Mouse (Mus musculus): ENCODE results near the gene Bcl2. TPM values are rescaled to one million over a fixed set of nuclear protein-coding genes. Genes with fewer than 3 reads are reported as not detected.
A peak's percentile ranks its signal among the peaks of the same experiment; 100 is the strongest.

The Bcl2 gene
- polyA plus RNA-seq, 1 experiment from 2014 or later = 18.4 TPM

DNA sequence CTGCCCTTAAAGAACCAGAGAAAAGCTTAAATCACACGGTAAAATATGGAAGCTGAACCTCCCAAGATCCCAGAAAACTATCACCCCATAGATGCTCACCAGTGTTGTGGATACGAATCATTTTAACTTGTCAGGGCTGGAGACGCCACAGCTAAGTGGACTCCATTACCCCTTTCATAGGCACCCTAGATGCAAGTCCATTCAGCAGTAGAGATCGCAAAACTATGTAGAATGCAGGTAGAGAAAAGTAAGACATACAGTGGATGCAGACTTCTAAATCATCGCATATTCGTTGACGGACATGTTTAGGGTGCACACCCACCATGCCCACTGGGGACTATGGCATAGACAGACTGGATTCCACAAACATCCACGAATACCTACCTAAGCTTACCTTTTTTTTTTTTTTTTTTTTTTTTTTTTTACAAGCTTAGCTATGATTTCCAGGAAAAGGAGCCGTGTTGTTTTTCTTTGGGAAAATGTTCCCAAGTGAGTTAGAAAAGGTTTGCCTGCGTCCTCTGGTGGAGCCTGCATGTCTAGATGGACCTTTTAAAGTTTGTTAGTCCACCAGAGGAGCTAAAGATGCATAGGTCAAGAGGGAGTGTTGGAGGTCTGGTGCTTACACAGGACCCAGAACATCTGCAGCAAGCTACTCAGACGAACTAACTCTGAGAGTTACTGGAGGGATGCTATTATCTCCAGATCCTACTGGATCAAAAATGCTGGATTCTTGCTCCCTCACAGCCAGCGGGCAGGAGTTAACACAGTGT is 2.5 kb downstream of the Bcl2 start:
- peak overlapping the region; percentile 97 for H3K9ac ChIP-seq

DNA sequence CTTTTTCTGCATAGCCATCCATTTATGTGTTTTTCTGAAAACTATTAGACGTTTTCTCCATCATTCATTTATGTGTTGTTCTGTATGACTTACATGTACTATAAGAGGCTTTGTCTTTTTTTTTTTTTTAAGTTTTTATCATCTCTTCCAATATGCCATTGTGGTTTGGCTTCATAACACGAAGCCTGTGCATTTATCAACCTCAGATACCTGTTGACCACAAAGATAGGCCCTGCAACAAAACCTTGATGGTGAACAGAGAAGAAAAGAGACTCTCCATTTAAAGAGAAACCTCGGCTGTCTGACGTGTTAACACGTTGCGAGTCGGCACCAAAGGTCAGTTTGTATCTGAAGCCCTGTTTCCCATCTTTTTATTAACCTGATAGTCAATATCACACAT is 3.9 kb downstream of the Bcl2 start:
- Histone ChIP-seq H3K27ac (replicated peaks) (no peak overlapping the region), H3K36me3 (no peaks in the 10 kb centered on the region), H3K4me2 (peak overlapping the region; percentile 99), H3K9me3 (no peaks in the 10 kb centered on the region), H3K27me3 (no peaks in the 10 kb centered on the region), H3K4me3 (peak overlapping the region; percentile 23), H3K9ac (no peak overlapping the region), H3K4me1 (replicated peaks) (peaks cover 32% of the 10 kb centered on the region)
- ATAC-seq (ENCODE audit: low FRiP score, low read depth) = no peak
- 80% methylated on average over 7 of the region's 7 CpGs for WGBS

More for the DNA sequence above, 2.5 kb downstream of the Bcl2 start:
- WGBS = 64% methylated on average over 12 of the region's 12 CpGs
- H3K4me3 ChIP-seq = peak overlapping the region; percentile 70
- no peaks in the 10 kb centered on the region for H3K36me3 ChIP-seq
- no peak for ATAC-seq (ENCODE audit: low FRiP score, low read depth)
- H3K27me3 ChIP-seq = no peaks in the 10 kb centered on the region
- peaks cover 34% of the 10 kb centered on the region for H3K4me1 ChIP-seq (replicated peaks)
- peak overlapping the region; percentile 99 for H3K4me2 ChIP-seq
- H3K27ac ChIP-seq (replicated peaks) = no peak overlapping the region
- no peaks in the 10 kb centered on the region for H3K9me3 ChIP-seq

DNA sequence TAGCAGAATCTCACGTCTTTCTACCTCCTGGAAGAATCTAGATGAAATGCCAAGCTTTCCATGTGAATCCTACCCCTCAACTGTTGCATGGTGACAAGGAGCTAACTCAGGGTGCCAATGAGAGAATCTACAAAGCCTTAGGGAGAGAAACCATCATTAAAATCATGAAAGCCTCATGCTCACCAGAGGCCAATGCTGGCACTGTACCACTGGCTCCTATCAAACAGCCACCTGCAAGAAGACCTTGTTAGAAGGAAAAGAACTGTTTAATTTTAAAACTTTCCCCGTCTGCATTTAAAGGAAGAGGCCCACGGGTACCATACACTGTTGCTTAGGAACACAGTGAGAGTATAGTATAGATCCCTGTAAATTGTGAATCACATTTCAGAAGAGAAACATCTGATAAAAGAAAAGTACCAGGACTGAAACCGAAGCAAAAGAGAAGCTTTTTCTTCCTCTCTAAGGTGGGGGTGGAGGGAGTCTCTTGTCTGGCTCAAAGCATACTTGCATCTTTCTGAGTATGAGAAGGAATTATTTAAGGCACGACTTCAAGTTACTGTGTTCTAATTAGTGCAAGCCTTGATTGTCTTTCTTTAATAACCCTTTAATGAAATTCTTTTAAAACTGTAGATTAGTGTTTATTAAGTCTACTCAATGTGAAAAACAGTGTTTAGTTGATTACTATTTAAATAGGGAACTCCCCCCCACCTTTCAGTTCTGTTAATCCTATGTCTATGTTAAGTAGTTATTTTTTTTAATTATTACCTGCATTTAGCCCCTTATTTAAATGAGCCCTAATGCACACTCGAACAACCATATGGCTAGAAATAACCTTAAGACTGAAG is 6.8 kb downstream of the Bcl2 start:
- no peak overlapping the region for H3K4me3 ChIP-seq
- H3K9ac ChIP-seq = no peak overlapping the region
- H3K27ac ChIP-seq (replicated peaks) = no peak overlapping the region
- H3K9me3 ChIP-seq = no peaks in the 10 kb centered on the region
- 0 out of 2 replicates have a peak overlapping the region, but pooled peaks have one; percentile 9 for H3K4me2 ChIP-seq
- peaks cover 28% of the 10 kb centered on the region for H3K4me1 ChIP-seq (replicated peaks)
- ATAC-seq (ENCODE audit: low FRiP score, low read depth) = no peak
- H3K27me3 ChIP-seq = no peaks in the 10 kb centered on the region
- no peaks in the 10 kb centered on the region for H3K36me3 ChIP-seq
- WGBS = 66% methylated on average over 6 of the region's 6 CpGs

DNA sequence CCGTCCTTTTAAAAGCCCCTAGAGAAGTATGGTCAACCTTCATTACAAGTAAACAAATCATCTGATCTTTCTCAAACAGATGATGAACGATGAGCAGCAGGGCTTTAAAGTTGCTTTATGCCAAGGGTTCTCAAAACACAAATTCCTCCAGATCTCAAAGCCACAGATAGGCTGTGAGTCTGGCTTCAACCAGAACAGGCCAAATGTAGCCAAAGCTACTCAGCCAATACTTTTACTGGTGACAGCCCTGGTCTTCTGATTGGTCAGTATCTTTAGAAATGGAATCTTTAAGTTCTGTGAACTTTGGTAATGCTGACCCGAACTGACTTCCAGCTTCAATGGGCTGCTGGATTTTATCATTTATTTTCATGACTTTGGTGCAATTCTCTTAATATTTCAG is 10.9 kb downstream of the Bcl2 start:
- Histone ChIP-seq H3K4me1 (replicated peaks) (peaks cover 12% of the 10 kb centered on the region; the same call in 1 of the 2 replicates), H3K27ac (replicated peaks) (no peak overlapping the region), H3K9me3 (no peaks in the 10 kb centered on the region), H3K27me3 (no peaks in the 10 kb centered on the region), H3K9ac (no peak overlapping the region), H3K4me3 (no peak overlapping the region), H3K36me3 (no peaks in the 10 kb centered on the region), H3K4me2 (no peak overlapping the region)
- WGBS = 63% methylated on average over 3 of the region's 3 CpGs
- ATAC-seq (ENCODE audit: low FRiP score, low read depth) = no peak

DNA sequence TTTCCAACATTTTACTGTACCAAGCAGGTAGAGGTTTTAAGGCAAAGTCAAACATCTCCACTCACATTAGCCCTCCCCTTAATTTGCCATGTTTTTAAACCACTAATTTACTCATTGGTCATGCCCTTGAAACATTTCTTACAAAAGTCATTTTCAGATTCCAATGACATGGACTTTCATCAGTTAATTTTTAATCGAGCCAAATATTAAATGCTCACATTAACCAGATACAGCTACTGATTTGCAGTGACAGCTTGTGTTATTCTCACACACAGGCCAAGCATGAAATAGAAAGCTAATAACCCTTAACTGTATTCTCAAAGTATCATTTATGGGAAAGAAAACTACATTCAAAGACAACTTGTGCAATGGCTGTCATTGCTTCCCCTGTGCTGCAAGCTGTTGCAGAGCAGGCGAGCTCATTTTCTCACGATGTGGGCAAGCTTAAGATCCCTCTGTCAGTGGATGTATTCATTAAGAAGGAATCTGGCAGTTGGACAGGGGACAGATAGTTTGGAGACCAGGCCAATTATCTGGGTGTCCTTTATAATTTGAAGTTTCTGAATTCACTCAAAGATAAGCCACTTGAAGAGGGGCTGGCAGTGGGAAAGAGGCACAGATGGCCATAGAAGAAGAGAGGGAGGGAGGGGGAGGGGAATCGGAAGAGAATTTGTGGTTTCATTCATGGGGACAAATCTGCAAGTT is 11.5 kb downstream of the Bcl2 start:
- H3K4me2 ChIP-seq = no peak overlapping the region
- no peak overlapping the region for H3K4me3 ChIP-seq
- 41% methylated on average over 4 of the region's 4 CpGs for WGBS
- H3K36me3 ChIP-seq = no peaks in the 10 kb centered on the region
- H3K27ac ChIP-seq (replicated peaks) = no peak overlapping the region; the same call in 1 of the 2 replicates
- peak; percentile 66; the same call in 1 of the 2 replicates for ATAC-seq (ENCODE audit: low FRiP score, low read depth)
- no peaks in the 10 kb centered on the region for H3K9me3 ChIP-seq
- no peaks in the 10 kb centered on the region for H3K27me3 ChIP-seq
- peaks cover 12% of the 10 kb centered on the region; the same call in 1 of the 2 replicates for H3K4me1 ChIP-seq (replicated peaks)
- no peak overlapping the region for H3K9ac ChIP-seq

DNA sequence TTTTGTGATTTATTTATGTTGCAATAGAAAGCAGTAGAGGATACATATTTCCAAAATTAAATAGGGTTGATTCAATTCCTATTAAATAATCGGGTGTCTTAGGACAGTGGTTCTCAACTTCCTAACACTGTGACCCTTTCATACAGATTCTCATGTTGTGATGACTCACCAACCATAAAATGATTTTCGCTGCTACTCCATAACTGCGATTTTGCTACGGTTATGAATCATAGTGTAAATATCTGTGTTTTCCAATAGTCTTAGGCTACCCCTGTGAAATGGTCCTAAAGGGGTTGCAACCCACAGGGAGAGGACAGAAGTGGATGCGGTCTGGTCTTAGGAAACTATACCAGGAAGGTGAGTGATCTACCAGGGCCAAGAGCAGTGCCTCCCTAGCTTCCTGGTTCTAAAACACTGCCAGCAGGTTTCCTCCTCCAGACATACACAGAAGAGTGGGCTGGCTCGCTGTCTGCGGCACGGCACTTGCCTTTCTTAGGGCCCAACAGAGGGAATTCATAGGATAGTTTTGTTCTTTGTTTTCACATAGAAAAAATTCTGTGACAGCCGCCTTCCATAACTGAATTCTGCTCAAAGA is 13.5 kb downstream of the Bcl2 start:
- no peak for ATAC-seq (ENCODE audit: low FRiP score, low read depth)
- no peaks in the 10 kb centered on the region for H3K27me3 ChIP-seq
- WGBS = 87% methylated on average over 9 of the region's 9 CpGs
- H3K4me3 ChIP-seq = no peak overlapping the region
- H3K9ac ChIP-seq = no peak overlapping the region
- H3K4me1 ChIP-seq (replicated peaks) = peaks cover 9% of the 10 kb centered on the region; the same call in 1 of the 2 replicates
- no peak overlapping the region for H3K4me2 ChIP-seq
- H3K27ac ChIP-seq (replicated peaks) = no peak overlapping the region
- H3K36me3 ChIP-seq = no peaks in the 10 kb centered on the region
- H3K9me3 ChIP-seq = no peaks in the 10 kb centered on the region

DNA sequence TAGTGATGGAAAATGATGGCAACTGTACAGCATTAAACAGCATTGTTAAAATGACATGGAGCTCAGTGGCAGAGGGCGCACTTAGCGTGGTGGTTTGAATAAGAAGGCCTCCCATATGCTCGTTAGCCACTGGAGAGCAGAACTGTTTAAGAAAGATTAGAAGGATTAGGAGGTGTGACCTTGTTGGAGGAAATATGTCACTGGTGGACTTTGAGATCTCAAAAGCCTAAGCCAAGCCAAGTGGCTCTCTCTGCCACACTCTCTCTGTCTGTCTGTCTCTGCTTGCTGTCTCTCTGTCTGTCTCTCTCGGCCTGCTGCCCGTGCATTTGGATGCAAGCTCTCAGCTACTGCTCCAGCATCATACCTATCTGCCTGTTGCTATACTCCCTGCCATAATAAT is 17.6 kb downstream of the Bcl2 start:
- 86% methylated on average over 5 of the region's 5 CpGs for WGBS
- no peak for ATAC-seq (ENCODE audit: low FRiP score, low read depth)
- Histone ChIP-seq H3K27ac (replicated peaks) (no peak overlapping the region), H3K27me3 (no peaks in the 10 kb centered on the region), H3K36me3 (no peaks in the 10 kb centered on the region), H3K4me2 (no peak overlapping the region), H3K9me3 (no peaks in the 10 kb centered on the region), H3K9ac (no peak overlapping the region), H3K4me1 (replicated peaks) (no peaks in the 10 kb centered on the region), H3K4me3 (no peak overlapping the region)

DNA sequence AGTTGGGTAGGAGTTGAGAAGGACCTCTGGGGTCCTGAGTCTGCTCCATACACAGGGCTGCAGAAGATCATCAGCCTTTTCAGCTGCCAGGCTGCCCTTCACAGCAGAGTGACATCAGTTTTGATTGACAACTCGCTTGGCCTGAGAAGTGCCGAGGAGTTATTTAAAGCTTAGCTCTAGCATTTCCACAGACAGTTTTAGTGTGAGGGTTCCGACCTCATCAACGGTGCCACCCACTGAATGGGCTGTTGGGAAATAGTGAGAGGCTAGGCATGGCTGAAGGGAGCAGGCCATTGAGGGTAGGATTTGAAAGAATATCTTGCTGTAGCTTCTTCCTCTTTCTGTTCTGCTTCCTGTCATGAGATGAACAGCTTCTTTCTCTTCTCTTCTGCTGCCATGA is 18.4 kb downstream of the Bcl2 start:
- Histone ChIP-seq H3K9ac (no peak overlapping the region), H3K27me3 (no peaks in the 10 kb centered on the region), H3K27ac (replicated peaks) (no peak overlapping the region), H3K4me1 (replicated peaks) (no peaks in the 10 kb centered on the region), H3K4me3 (no peak overlapping the region), H3K9me3 (no peaks in the 10 kb centered on the region), H3K4me2 (no peak overlapping the region), H3K36me3 (no peaks in the 10 kb centered on the region)
- no peak for ATAC-seq (ENCODE audit: low FRiP score, low read depth)
- 82% methylated on average over 4 of the region's 4 CpGs for whole genome bisulfite sequencing

DNA sequence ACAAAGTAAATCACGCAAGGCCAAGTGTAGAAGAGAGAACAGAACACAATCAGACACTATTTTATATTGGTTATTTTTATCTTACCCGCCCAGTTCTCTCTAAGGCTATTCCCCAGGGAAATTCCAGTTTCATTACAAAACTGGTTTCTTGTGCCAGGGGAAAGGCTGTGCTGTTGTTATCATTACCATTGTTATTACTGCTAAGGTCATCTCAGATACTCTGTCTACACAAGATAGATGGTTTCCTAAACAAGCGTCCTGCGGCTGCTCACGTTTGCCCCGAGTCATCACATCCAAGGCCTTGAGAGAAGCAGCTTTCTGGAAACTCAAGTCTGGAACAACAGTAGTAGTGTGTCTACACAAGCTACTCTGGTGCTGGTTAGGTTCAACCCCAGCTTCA is 19.8 kb downstream of the Bcl2 start:
- Histone ChIP-seq H3K27ac (replicated peaks) (no peak overlapping the region), H3K9ac (no peak overlapping the region)
- 79% methylated on average over 6 of the region's 6 CpGs for WGBS

DNA sequence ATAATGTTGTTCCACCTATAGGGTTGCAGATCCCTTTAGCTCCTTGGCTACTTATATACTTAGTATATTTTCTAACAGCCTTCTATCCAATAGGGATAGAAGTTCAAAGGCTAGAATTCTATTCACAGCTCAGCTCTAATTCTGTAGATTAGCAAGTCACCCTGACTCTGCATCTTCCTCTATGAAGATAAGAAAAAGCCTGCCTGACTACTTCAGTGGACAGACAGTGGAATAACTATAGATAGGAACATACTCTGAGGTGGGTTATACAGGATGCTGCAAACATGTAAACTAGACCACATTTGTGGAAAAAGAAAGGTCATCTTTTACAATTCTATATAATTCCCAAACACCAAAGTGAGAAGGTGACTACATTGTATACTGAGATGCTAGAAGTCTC is 21.5 kb downstream of the Bcl2 start:
- no peak overlapping the region for H3K27ac ChIP-seq (replicated peaks)
- H3K9ac ChIP-seq = no peak overlapping the region
- no peak overlapping the region for H3K4me2 ChIP-seq
- H3K36me3 ChIP-seq = no peaks in the 10 kb centered on the region
- no peaks in the 10 kb centered on the region for H3K27me3 ChIP-seq
- H3K9me3 ChIP-seq = no peaks in the 10 kb centered on the region
- no peak for ATAC-seq (ENCODE audit: low FRiP score, low read depth)
- no peaks in the 10 kb centered on the region for H3K4me1 ChIP-seq (replicated peaks)
- H3K4me3 ChIP-seq = no peak overlapping the region

More for the DNA sequence above, 19.8 kb downstream of the Bcl2 start:
- H3K4me1 ChIP-seq (replicated peaks) = no peaks in the 10 kb centered on the region
- no peaks in the 10 kb centered on the region for H3K9me3 ChIP-seq
- H3K4me2 ChIP-seq = no peak overlapping the region
- no peaks in the 10 kb centered on the region for H3K27me3 ChIP-seq
- H3K36me3 ChIP-seq = no peaks in the 10 kb centered on the region
- no peak overlapping the region for H3K4me3 ChIP-seq
- 0 out of 2 replicates have a peak, but pooled peaks have one; percentile 34 for ATAC-seq (ENCODE audit: low FRiP score, low read depth)

DNA sequence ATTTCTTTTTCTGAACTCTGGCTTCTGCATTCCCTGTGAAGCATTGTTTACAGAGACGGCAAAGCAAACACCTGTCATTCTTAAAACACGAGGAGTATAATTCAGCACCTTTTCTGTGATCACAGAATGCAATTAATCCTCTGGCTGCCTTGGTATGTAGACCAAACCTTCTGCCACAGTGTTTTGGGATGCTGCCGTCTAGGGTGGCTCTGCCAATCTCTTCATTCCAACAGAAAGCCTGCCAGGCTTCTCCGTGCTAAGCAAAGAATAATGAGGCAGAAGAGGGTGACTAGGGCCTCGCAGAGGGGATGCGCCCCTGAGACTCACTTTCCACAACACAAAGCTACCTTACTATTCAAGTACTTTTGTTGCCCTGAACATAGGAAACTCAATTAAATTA is 23.2 kb downstream of the Bcl2 start:
- Histone ChIP-seq H3K9me3 (no peaks in the 10 kb centered on the region), H3K4me1 (replicated peaks) (no peaks in the 10 kb centered on the region), H3K4me3 (no peak overlapping the region), H3K36me3 (no peaks in the 10 kb centered on the region), H3K27me3 (no peaks in the 10 kb centered on the region), H3K9ac (no peak overlapping the region), H3K4me2 (no peak overlapping the region), H3K27ac (replicated peaks) (no peak overlapping the region)
- 59% methylated on average over 6 of the region's 6 CpGs for WGBS
- no peak for ATAC-seq (ENCODE audit: low FRiP score, low read depth)

All from hindbrain, embryonic 15.5 days (tissue).